Mouse (Mus musculus) MEL (cell line): ENCODE results near the gene Ikzf3.

ENCODE experiments used
- CHD1 ChIP-seq: IDR thresholded peaks from 2 replicates; pipeline ENCODE4 v1.6.1; 2012; ENCODE audit warnings: low read depth, mild to moderate bottlenecking, inconsistent platforms, low read length, improper control_type of control experiment
- CHD2 ChIP-seq: IDR thresholded peaks from 2 replicates; pipeline ENCODE4 v1.6.1; 2011; ENCODE audit warnings: low read length, improper control_type of control experiment
- CTCF ChIP-seq, 3 experiments: IDR thresholded peaks in 2 of 3; conservative IDR thresholded peaks in 1 of 3; 2 replicates each; pipeline ENCODE4 v1.5.1; 2011 to 2012; ENCODE audit warnings: low read length in 3 of 3, low read depth in 2 of 3, mild to moderate bottlenecking in 2 of 3, improper control_type of control experiment in 1 of 3, inconsistent platforms in 1 of 3, mixed read lengths in 1 of 3, moderate library complexity in 1 of 3; ENCODE audit not compliant: control insufficient read depth in 1 of 3, insufficient read depth in 1 of 3, poor library complexity in 1 of 3, severe bottlenecking in 1 of 3
- E2F4 ChIP-seq: IDR thresholded peaks from 2 replicates; pipeline ENCODE4 v1.6.1; 2011; ENCODE audit warnings: low read depth, low read length, improper control_type of control experiment, borderline replicate concordance
- EP300 ChIP-seq, 2 experiments: IDR thresholded peaks; 2 replicates each; pipeline ENCODE4 v1.6.1; 2011; ENCODE audit warnings: improper control_type of control experiment in 2 of 2, low read length in 2 of 2, low read depth in 1 of 2, mild to moderate bottlenecking in 1 of 2
- GABPA ChIP-seq: IDR thresholded peaks from 2 replicates; pipeline ENCODE4 v1.6.1; 2012; ENCODE audit warnings: low read depth, mild to moderate bottlenecking, inconsistent platforms, low read length, improper control_type of control experiment, moderate library complexity
- GATA1 ChIP-seq: IDR thresholded peaks from 2 replicates; pipeline ENCODE4 v1.6.1; 2011; ENCODE audit warnings: low read depth, low read length, improper control_type of control experiment
- MAFK ChIP-seq: IDR thresholded peaks from 2 replicates; pipeline ENCODE4 v1.6.1; 2011; ENCODE audit warnings: low read depth, mild to moderate bottlenecking, low read length, improper control_type of control experiment, borderline replicate concordance
- MYB ChIP-seq: IDR thresholded peaks from 2 replicates; pipeline ENCODE4 v1.6.1; 2011; ENCODE audit warnings: mild to moderate bottlenecking, low read depth, low read length, improper control_type of control experiment
- POLR2A ChIP-seq, 2 experiments: IDR thresholded peaks; 2 replicates each; pipeline ENCODE4 v1.6.1; 2011 to 2012; ENCODE audit warnings: low read length in 2 of 2, mild to moderate bottlenecking in 2 of 2, control low read depth in 1 of 2, improper control_type of control experiment in 1 of 2, low read depth in 1 of 2, moderate library complexity in 1 of 2; ENCODE audit not compliant: control insufficient read depth in 1 of 2, insufficient read depth in 1 of 2, poor library complexity in 1 of 2
- POLR2AphosphoS2 ChIP-seq: IDR thresholded peaks from 2 replicates; pipeline ENCODE4 v1.6.1; 2011; ENCODE audit warnings: low read length, improper control_type of control experiment
- SMC3 ChIP-seq: IDR thresholded peaks from 2 replicates; pipeline ENCODE4 v1.6.1; 2011; ENCODE audit warnings: low read depth, low read length, improper control_type of control experiment
- TAL1 ChIP-seq: IDR thresholded peaks from 2 replicates; pipeline ENCODE4 v1.6.1; 2012; ENCODE audit warnings: mild to moderate bottlenecking, inconsistent platforms, low read length, moderate library complexity, mixed read lengths
- USF1 ChIP-seq: IDR thresholded peaks from 2 replicates; pipeline ENCODE4 v1.6.1; 2014; ENCODE audit warnings: low read depth, mild to moderate bottlenecking, inconsistent platforms, low read length, improper control_type of control experiment, moderate library complexity

- TF ChIP-seq GABPA: no peak
- no peak for TF ChIP-seq MAFK
- TF ChIP-seq CHD1: no peak
- no peak for TF ChIP-seq SMC3
- no peak for TF ChIP-seq CHD2
- no peak for TF ChIP-seq EP300 (IDR thresholded peaks at IDR 0.05; ENCODE audit: low read depth in 1 of 2, low read length in 2 of 2)
- no peak for TF ChIP-seq USF1
- TF ChIP-seq CTCF (IDR thresholded peaks at IDR 0.05 in 2 of 3, conservative IDR thresholded peaks at IDR 0.05 in 1 of 3; ENCODE audit: control insufficient read depth in 1 of 3, insufficient read depth in 1 of 3, low read depth in 2 of 3, low read length in 3 of 3, poor library complexity in 1 of 3, severe bottlenecking in 1 of 3): no peak
- no peak for TF ChIP-seq POLR2AphosphoS2
- TF ChIP-seq MYB: no peak
- no peak for TF ChIP-seq TAL1
- TF ChIP-seq E2F4: no peak
- no peak for TF ChIP-seq GATA1
- no peak for TF ChIP-seq POLR2A (IDR thresholded peaks at IDR 0.05; ENCODE audit: control insufficient read depth in 1 of 2, insufficient read depth in 1 of 2, low read depth in 1 of 2, low read length in 2 of 2, poor library complexity in 1 of 2)
These were observed 57.1 kb downstream of the Ikzf3 start for GRCm38 (mm10) chr11:98488540-98489234.
